Mouse (Mus musculus) hindbrain, embryonic 16.5 days (tissue): Measurements from ENCODE around the gene Tm7sf2. TPM values are rescaled to one million over a fixed set of nuclear protein-coding genes. Genes with fewer than 3 reads are reported as not detected.

Experiments
- ATAC-seq: fragments of 200-750 bp; cut with Nextera tagmentation; 2 replicates; pipeline ENCODE4 v1.8.0; 2017; ENCODE audit warnings: moderate TSS enrichment, moderate library complexity
- H3K27ac ChIP-seq: fragments of 300-500 bp; sonication (generic); 2 replicates; pipeline ENCODE4 v1.5.1; 2014; ENCODE audit warnings: low read depth, mild to moderate bottlenecking, control low read depth, low read length, moderate library complexity
- H3K27me3 ChIP-seq: fragments of 300-500 bp; sonication (generic); replicated peaks from 2 replicates; pipeline ENCODE4 v1.6.1; 2014; ENCODE audit warnings: low read length; ENCODE audit not compliant: control insufficient read depth, insufficient read depth
- H3K36me3 ChIP-seq: fragments of 300-500 bp; sonication (generic); 2 replicates; pipeline ENCODE4 v1.6.1; 2014; ENCODE audit warnings: mild to moderate bottlenecking, low read length, moderate library complexity, mixed read lengths; ENCODE audit not compliant: control insufficient read depth, insufficient read depth
- H3K4me1 ChIP-seq: fragments of 300-500 bp; sonication (generic); 2 replicates; pipeline ENCODE4 v1.6.1; 2014; ENCODE audit warnings: low read depth, low read length; ENCODE audit not compliant: control insufficient read depth, insufficient read depth
- H3K4me2 ChIP-seq: fragments of 300-500 bp; sonication (generic); 2 replicates; pipeline ENCODE4 v1.6.1; 2014; ENCODE audit warnings: mild to moderate bottlenecking, low read length, control low read depth, moderate library complexity
- H3K4me3 ChIP-seq: fragments of 300-500 bp; sonication (generic); 2 replicates; pipeline ENCODE4 v1.5.1; 2014; ENCODE audit warnings: mild to moderate bottlenecking, low read length, control low read depth, moderate library complexity
- H3K9ac ChIP-seq: fragments of 300-500 bp; sonication (generic); 2 replicates; pipeline ENCODE4 v1.6.1; 2014; ENCODE audit warnings: low read depth, mild to moderate bottlenecking, control low read depth, low read length, moderate library complexity
- H3K9me3 ChIP-seq: fragments of 300-500 bp; sonication (generic); 2 replicates; pipeline ENCODE4 v1.6.1; 2014; ENCODE audit warnings: mild to moderate bottlenecking, low read length, moderate library complexity; ENCODE audit not compliant: control insufficient read depth
- WGBS: fragments of 180-500 bp; shearing (Covaris S2); extraction: QIAGEN DNeasy Blood & Tissue Kit; methylation state at CpG from one replicate; pipeline ENCODE4 v1.1.7; 2014; 5-methylcytosine and 5-hydroxymethylcytosine counted together
- microRNA-seq: library from miRNA; unstranded; fragments of <30 nt; microRNA quantifications from one replicate; pipeline ENCODE4, GENCODE M21; 2017
- polyA plus RNA-seq: library from polyadenylated mRNA; unstranded; fragments of >200 nt; fragmentation: Nextera tagmentation; extraction: Ambion mirVana; gene quantifications from 2 replicates; pipeline ENCODE4 v1.2.1, GENCODE M21; 2015

Gene Tm7sf2
- polyA plus RNA-seq, 1 experiment from 2014 or later = 64.6 TPM

DNA sequence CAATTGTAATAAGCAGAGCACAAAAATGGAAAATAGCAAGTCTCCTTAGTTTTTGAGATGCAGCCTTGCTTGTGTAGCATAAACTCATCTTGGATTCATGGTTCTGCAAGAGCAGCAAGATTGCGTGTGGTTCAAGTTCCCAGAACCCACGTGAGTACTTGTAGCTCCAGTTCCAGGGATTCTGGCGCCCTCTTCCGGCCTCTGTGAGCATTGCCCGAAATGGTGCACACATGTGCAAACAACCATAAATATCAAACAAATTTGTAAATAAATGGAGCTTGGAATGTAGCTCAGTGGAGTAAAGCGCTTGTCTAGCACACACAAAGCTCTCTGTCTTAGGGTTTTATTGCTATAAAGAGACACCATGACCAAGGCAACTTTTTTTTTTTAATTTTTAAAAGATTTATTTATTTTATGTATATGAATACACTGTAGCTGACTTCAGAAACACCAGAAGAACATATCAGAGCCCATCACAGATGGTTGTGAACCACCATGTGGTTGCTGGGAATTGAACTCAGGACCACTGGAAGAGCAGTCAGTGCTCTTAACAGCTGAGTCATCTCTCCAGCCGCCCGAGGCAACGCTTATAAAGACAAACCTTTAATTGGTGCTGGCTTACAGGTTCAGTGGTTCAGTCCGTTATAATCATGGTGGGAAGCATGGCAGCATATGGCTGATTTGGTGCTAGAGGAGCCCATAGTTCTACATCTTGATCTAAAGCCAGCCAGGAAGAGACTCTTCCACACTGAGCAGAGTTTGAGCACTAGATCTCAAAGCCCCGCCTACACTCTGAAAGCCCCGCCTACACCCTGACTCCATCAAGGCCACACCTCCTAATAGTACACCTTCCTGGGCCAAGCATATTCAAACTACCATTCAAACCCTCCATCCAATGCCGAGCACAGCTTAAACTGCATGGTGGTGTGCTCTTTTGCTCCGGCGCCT is 49.8 kb downstream of the Tm7sf2 start:
- H3K36me3 ChIP-seq = no peaks in the 10 kb centered on the region
- no peak overlapping the region for H3K27ac ChIP-seq
- H3K9ac ChIP-seq = no peak overlapping the region
- WGBS = 33% methylated on average over 15 of the region's 15 CpGs
- no peak for ATAC-seq
- H3K9me3 ChIP-seq = no peaks in the 10 kb centered on the region
- H3K4me1 ChIP-seq = peaks cover 13% of the 10 kb centered on the region
- H3K4me3 ChIP-seq = no peak overlapping the region
- H3K27me3 ChIP-seq = peaks cover 6% of the 10 kb centered on the region; the same call in 1 of the 2 replicates
- no peak overlapping the region for H3K4me2 ChIP-seq

GRCm38 (mm10) chr19:6016532-6016931 is 51.6 kb downstream of the Tm7sf2 start:
- no peak overlapping the region; the same call in 1 of the 2 replicates for H3K27ac ChIP-seq
- peak overlapping the region; percentile 78; the same call in 1 of the 2 replicates for H3K4me2 ChIP-seq
- no peak; the same call in 1 of the 2 replicates for ATAC-seq
- peaks cover 6% of the 10 kb centered on the region; the same call in 1 of the 2 replicates for H3K27me3 ChIP-seq
- no peak overlapping the region for H3K9ac ChIP-seq
- WGBS = 51% methylated on average over 7 of the region's 7 CpGs
- H3K9me3 ChIP-seq = no peaks in the 10 kb centered on the region
- no peak overlapping the region for H3K4me3 ChIP-seq
- H3K36me3 ChIP-seq = no peaks in the 10 kb centered on the region
- peaks cover 13% of the 10 kb centered on the region for H3K4me1 ChIP-seq

GRCm38 (mm10) chr19:6015511-6016315 is 52.5 kb downstream of the Tm7sf2 start, which contains the start of gene Capn1:
TSS of gene Capn1 (minus strand) at chr19:6015897.
- Histone ChIP-seq H3K4me2 (peak within 1 kb of the TSS; percentile 78), H3K9me3 (no peaks in the 10 kb centered on the region), H3K27me3 (peaks cover 6% of the 10 kb centered on the region; the same call in 1 of the 2 replicates), H3K9ac (peak within 1 kb of the TSS; percentile 72), H3K27ac (peak within 1 kb of the TSS; percentile 61), H3K4me1 (peaks cover 13% of the 10 kb centered on the region), H3K36me3 (no peaks in the 10 kb centered on the region), H3K4me3 (peak within 1 kb of the TSS; percentile 61)
- ATAC-seq = peak; percentile 81
- 3% methylated on average over 36 of the region's 40 CpGs for WGBS

DNA sequence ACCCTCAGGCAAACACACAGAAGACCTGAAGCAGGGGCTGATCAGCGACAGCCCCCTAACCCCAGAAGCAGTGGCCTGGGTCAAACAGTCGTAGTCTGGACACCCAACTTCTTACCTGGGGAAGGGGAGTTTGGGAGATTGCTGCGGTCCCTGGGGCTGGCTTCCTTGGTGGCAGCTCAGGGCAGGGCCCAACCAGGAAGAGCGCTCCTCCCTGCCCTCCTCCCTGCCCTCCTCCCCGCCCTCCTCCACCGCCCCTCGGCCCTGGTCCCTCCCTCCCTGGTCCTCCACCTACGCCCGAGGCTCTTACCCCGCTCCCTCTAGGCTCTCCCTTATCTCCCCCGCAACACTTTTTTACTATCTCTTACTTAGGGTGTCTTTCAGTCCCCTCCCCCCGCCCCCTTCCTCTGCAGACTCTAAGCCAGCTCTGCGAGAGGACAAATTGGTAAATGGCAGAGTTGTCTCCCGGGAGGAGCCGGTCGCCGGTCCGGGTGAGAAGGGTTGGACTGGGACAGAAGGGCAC is 53.1 kb downstream of the Tm7sf2 start:
- peak overlapping the region; percentile 72 for H3K9ac ChIP-seq
- WGBS = 0% methylated on average over 14 of the region's 18 CpGs
- H3K4me2 ChIP-seq = peak overlapping the region; percentile 78
- peak overlapping the region; percentile 61 for H3K4me3 ChIP-seq
- H3K9me3 ChIP-seq = no peaks in the 10 kb centered on the region
- peak; percentile 72 for ATAC-seq
- H3K27me3 ChIP-seq = peaks cover 6% of the 10 kb centered on the region; the same call in 1 of the 2 replicates
- H3K27ac ChIP-seq = no peak overlapping the region
- H3K36me3 ChIP-seq = no peaks in the 10 kb centered on the region
- H3K4me1 ChIP-seq = peaks cover 13% of the 10 kb centered on the region

- 87% methylated on average over 10 of the region's 10 CpGs for WGBS
- Histone ChIP-seq H3K4me1 (peaks cover 13% of the 10 kb centered on the region), H3K36me3 (no peaks in the 10 kb centered on the region), H3K4me3 (no peak overlapping the region), H3K9me3 (no peaks in the 10 kb centered on the region), H3K27ac (no peak overlapping the region), H3K4me2 (no peak overlapping the region), H3K9ac (no peak overlapping the region), H3K27me3 (peaks cover 6% of the 10 kb centered on the region; the same call in 1 of the 2 replicates)
- ATAC-seq = no peak
Measured at GRCm38 (mm10) chr19:6013691-6014090, 54.5 kb downstream of the Tm7sf2 start.

Small RNAs within 50 kb of the gene (microRNA-seq; reads per million reads assigned to microRNA genes)
- gene Mir6988 = not detected

Other genes with a start within 250 kb of the Tm7sf2 start
- 18.1 and 20.1 TPM in 2 replicates for gene Frmd8, start 193.1 kb downstream of the Tm7sf2 start, polyA plus RNA-seq
- gene Slc25a45, start 190.6 kb downstream of the Tm7sf2 start, polyA plus RNA-seq = 2.2 and 2.6 TPM in 2 replicates
- 10.0 and 10.2 TPM in 2 replicates for gene Tigd3, start 174.2 kb downstream of the Tm7sf2 start, polyA plus RNA-seq
- 94.0 and 117 TPM in 2 replicates for gene Dpf2, start 155.4 kb downstream of the Tm7sf2 start, polyA plus RNA-seq
- 22.2 and 23.4 TPM in 2 replicates for gene Cdc42ep2, start 143.6 kb downstream of the Tm7sf2 start, polyA plus RNA-seq
- 22.4 and 26.6 TPM in 2 replicates for gene Pola2, start 104.2 kb downstream of the Tm7sf2 start, polyA plus RNA-seq
- gene Slc22a20, start 82.2 kb downstream of the Tm7sf2 start, polyA plus RNA-seq = not detected in 2 replicates
- 5.2 and 5.6 TPM in 2 replicates for gene Capn1, start 52.5 kb downstream of the Tm7sf2 start, polyA plus RNA-seq
- gene Syvn1, start 21.8 kb downstream of the Tm7sf2 start, polyA plus RNA-seq = 29.0 and 38.4 TPM in 2 replicates
- 62.4 and 68.8 TPM in 2 replicates for gene Mrpl49, start 10.6 kb downstream of the Tm7sf2 start, polyA plus RNA-seq
- gene Fau, start 10.5 kb downstream of the Tm7sf2 start, polyA plus RNA-seq = 471 and 479 TPM in 2 replicates
- gene Znhit2, start 7.2 kb downstream of the Tm7sf2 start, polyA plus RNA-seq = 31.5 and 35.2 TPM in 2 replicates
- 89.5 and 91.3 TPM in 2 replicates for gene Vps51, start 8.9 kb upstream of the Tm7sf2 start, polyA plus RNA-seq
- not detected in 2 replicates for gene Tmem262, start 11.7 kb upstream of the Tm7sf2 start, polyA plus RNA-seq
- gene Gm28374, start 13.9 kb upstream of the Tm7sf2 start, polyA plus RNA-seq = 1.2 and 1.5 TPM in 2 replicates
- gene Zfpl1, start 16.6 kb upstream of the Tm7sf2 start, polyA plus RNA-seq = 74.8 and 77.4 TPM in 2 replicates
- gene Cdca5, start 16.6 kb upstream of the Tm7sf2 start, polyA plus RNA-seq = 6.8 and 7.7 TPM in 2 replicates
- gene AC131692.1, start 26.0 kb upstream of the Tm7sf2 start, polyA plus RNA-seq = not detected in 2 replicates
- gene Naaladl1, start 37.4 kb upstream of the Tm7sf2 start, polyA plus RNA-seq = 0.41 and 0.43 TPM in 2 replicates
- 48.5 and 53.9 TPM in 2 replicates for gene Sac3d1, start 50.3 kb upstream of the Tm7sf2 start, polyA plus RNA-seq
- gene Snx15, start 59.9 kb upstream of the Tm7sf2 start, polyA plus RNA-seq = 64.3 and 66.9 TPM in 2 replicates
- gene Batf2, start 72.6 kb upstream of the Tm7sf2 start, polyA plus RNA-seq = not detected in 2 replicates
- 154 and 162 TPM in 2 replicates for gene Arl2, start 73.2 kb upstream of the Tm7sf2 start, polyA plus RNA-seq
- gene Majin, start 116.0 kb upstream of the Tm7sf2 start, polyA plus RNA-seq = 0.10 TPM in 1 of 2 replicates, not detected in the other
- gene Gpha2, start 158.0 kb upstream of the Tm7sf2 start, polyA plus RNA-seq = not detected in 2 replicates
- gene Ppp2r5b, start 167.5 kb upstream of the Tm7sf2 start, polyA plus RNA-seq = 161 and 167 TPM in 2 replicates
- 11.7 and 16.7 TPM in 2 replicates for gene Atg2a, start 173.3 kb upstream of the Tm7sf2 start, polyA plus RNA-seq
- gene Ehd1, start 208.4 kb upstream of the Tm7sf2 start, polyA plus RNA-seq = 105 and 113 TPM in 2 replicates
- gene Cdc42bpg, start 238.1 kb upstream of the Tm7sf2 start, polyA plus RNA-seq = 0.26 and 0.31 TPM in 2 replicates